Mouse (Mus musculus) heart, embryonic 11.5 days (tissue): Measurements from ENCODE around the gene Stac2. TPM values are rescaled to one million over a fixed set of nuclear protein-coding genes. Genes with fewer than 3 reads are reported as not detected.

Source experiments
- ATAC-seq: fragments of 200-750 bp; cut with Nextera tagmentation; replicated peaks from 2 replicates; pipeline ENCODE4 v1.8.0; 2017; ENCODE audit warnings: moderate library complexity; ENCODE audit not compliant: insufficient number of reproducible peaks, low FRiP score, low TSS enrichment
- H3K27ac ChIP-seq: fragments of 300-500 bp; sonication (generic); 2 replicates; pipeline ENCODE4 v1.5.1; 2014; ENCODE audit warnings: mild to moderate bottlenecking, low read depth, low read length
- H3K27me3 ChIP-seq: fragments of 300-500 bp; sonication (generic); 2 replicates; pipeline ENCODE4 v1.6.1; 2014; ENCODE audit warnings: mild to moderate bottlenecking, low read length, mixed read lengths; ENCODE audit not compliant: control insufficient read depth, insufficient read depth
- H3K36me3 ChIP-seq: fragments of 300-500 bp; sonication (generic); 2 replicates; pipeline ENCODE4 v1.6.1; 2014; ENCODE audit warnings: mild to moderate bottlenecking, low read length, moderate library complexity, mixed read lengths; ENCODE audit not compliant: control insufficient read depth, insufficient read depth
- H3K4me1 ChIP-seq: fragments of 300-500 bp; sonication (generic); 2 replicates; pipeline ENCODE4 v1.6.1; 2014; ENCODE audit warnings: low read length; ENCODE audit not compliant: control insufficient read depth, insufficient read depth
- H3K4me2 ChIP-seq: fragments of 300-500 bp; sonication (generic); 2 replicates; pipeline ENCODE4 v1.6.1; 2014; ENCODE audit warnings: mild to moderate bottlenecking, moderate library complexity
- H3K4me3 ChIP-seq: fragments of 300-500 bp; sonication (generic); 2 replicates; pipeline ENCODE4 v1.5.1; 2014; ENCODE audit warnings: low read depth, low read length
- H3K9ac ChIP-seq: fragments of 300-500 bp; sonication (generic); 2 replicates; pipeline ENCODE4 v1.6.1; 2014; ENCODE audit warnings: mild to moderate bottlenecking, low read depth, low read length, moderate library complexity
- H3K9me3 ChIP-seq: fragments of 300-500 bp; sonication (generic); replicated peaks from 2 replicates; pipeline ENCODE4 v1.6.1; 2016; ENCODE audit warnings: low read length; ENCODE audit not compliant: control insufficient read depth
- WGBS: fragments of 180-500 bp; shearing (Covaris S2); extraction: QIAGEN DNeasy Blood & Tissue Kit; methylation state at CpG from one replicate; pipeline ENCODE4 v1.1.7; 2014; ENCODE audit not compliant: insufficient replicate concordance; 5-methylcytosine and 5-hydroxymethylcytosine counted together
- polyA plus RNA-seq: library from polyadenylated mRNA; unstranded; fragments of >200 nt; fragmentation: Nextera tagmentation; extraction: Ambion mirVana; gene quantifications from 2 replicates; pipeline ENCODE4 v1.2.1, GENCODE M21; 2014

Gene Stac2
- polyA plus RNA-seq = 0.26 and 0.27 TPM in 2 replicates

DNA sequence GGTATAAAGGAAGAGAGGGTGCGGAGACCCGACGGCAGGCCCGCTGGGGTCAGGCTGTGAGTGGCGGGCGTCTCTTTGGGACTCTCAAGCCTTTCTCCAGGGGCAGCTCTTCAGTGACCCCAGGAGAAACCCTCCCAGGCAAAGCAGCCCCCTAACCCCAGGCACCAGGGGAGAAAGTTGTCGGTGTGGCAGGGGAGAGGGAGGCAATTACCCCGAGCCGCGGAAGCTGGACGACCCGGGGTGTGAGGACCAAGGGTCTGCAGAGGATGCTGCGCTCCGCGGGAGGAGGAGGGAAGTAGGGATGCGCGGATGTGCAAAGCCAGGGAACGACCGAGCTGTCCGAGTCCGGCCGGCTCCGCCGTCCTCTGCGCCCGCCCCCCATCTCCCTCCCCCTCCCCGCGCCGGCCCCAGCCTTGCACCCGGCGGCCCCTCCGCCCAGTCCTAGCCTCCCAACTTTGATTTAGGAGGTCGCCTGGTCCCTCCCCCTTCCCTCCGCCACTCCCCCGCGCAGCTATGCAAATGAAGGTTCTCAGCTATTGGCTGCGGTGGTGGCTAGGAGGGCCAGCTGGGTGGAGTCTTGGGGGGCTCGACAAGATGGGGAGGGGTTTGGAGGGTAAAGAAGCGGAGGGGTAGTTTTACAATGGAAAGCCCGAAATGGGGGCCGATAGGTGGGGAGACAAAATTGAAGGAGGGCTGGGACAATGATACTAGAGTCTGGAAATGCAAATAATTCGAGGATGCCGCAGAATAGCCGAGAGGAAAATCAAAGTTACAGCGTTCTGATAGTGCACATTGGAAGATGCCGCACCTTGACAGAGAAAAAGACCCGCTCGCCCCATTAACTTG is at the start of gene Stac2:
TSS of gene Stac2 (minus strand) at position 474 of the 846 bp plus-strand sequence.
- peaks cover 31% of the 10 kb centered on the region for H3K4me1 ChIP-seq
- H3K36me3 ChIP-seq = no peaks in the 10 kb centered on the region
- H3K4me2 ChIP-seq = peak within 1 kb of the TSS; percentile 80
- ATAC-seq = peak; percentile 50
- H3K27ac ChIP-seq = no peak within 1 kb of the TSS
- WGBS = 3% methylated on average over 29 of the region's 48 CpGs
- peak within 1 kb of the TSS; percentile 51 for H3K4me3 ChIP-seq
- no peaks in the 10 kb centered on the region for H3K9me3 ChIP-seq
- H3K9ac ChIP-seq = peak within 1 kb of the TSS; percentile 69
- peaks cover 61% of the 10 kb centered on the region for H3K27me3 ChIP-seq

GRCm38 (mm10) chr11:98101332-98101731 is 48.1 kb upstream of the Stac2 start:
- Histone ChIP-seq H3K36me3 (peaks cover 17% of the 10 kb centered on the region), H3K27ac (no peak overlapping the region), H3K9me3 (no peaks in the 10 kb centered on the region), H3K9ac (no peak overlapping the region), H3K4me1 (no peaks in the 10 kb centered on the region), H3K4me2 (no peak overlapping the region), H3K4me3 (no peak overlapping the region), H3K27me3 (no peaks in the 10 kb centered on the region)
- 93% methylated on average over 3 of the region's 3 CpGs for WGBS
- no peak for ATAC-seq

- no peak for ATAC-seq
These were observed 37.3 kb upstream of the Stac2 start for GRCm38 (mm10) chr11:98090583-98090982.

DNA sequence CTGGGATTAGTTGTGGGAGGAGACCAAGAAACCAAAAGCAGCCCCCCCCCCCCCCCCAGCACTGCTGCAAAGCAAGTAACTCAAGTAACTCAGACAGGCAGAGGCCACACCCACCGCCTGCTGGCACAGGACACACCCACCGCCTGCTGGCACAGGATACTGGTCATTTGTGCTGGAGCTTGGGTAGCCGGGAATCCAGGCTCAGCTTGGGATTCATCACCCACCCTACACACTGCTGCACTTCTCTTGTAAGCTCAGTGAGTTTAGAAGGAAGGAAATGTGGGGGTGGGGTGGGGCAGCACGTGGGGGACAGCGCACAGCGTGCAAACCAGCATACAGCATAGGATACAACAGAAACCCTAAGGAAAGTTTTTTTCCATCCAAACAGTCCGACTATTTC is 35.0 kb upstream of the Stac2 start:
- H3K4me3 ChIP-seq = no peak overlapping the region
- WGBS = 44% methylated on average over 7 of the region's 7 CpGs
- peak overlapping the region; percentile 37; the same call in 1 of the 2 replicates for H3K27ac ChIP-seq
- ATAC-seq = peak; percentile 71
- no peaks in the 10 kb centered on the region for H3K9me3 ChIP-seq
- H3K4me2 ChIP-seq = peak overlapping the region; percentile 40
- no peaks in the 10 kb centered on the region for H3K27me3 ChIP-seq
- 0 out of 2 replicates have a peak, but pooled peaks cover 5% of the 10 kb centered on the region for H3K4me1 ChIP-seq
- H3K36me3 ChIP-seq = peaks cover 18% of the 10 kb centered on the region
- H3K9ac ChIP-seq = no peak overlapping the region

More at GRCm38 (mm10) chr11:98090583-98090982, 37.3 kb upstream of the Stac2 start:
- H3K27ac ChIP-seq = no peak overlapping the region
- no peak overlapping the region for H3K4me3 ChIP-seq
- no peaks in the 10 kb centered on the region for H3K9me3 ChIP-seq
- H3K27me3 ChIP-seq = no peaks in the 10 kb centered on the region
- peaks cover 20% of the 10 kb centered on the region for H3K36me3 ChIP-seq
- H3K4me2 ChIP-seq = no peak overlapping the region
- 0 out of 2 replicates have a peak, but pooled peaks cover 5% of the 10 kb centered on the region for H3K4me1 ChIP-seq
- H3K9ac ChIP-seq = no peak overlapping the region
- WGBS = 83% methylated on average over 9 of the region's 9 CpGs

DNA sequence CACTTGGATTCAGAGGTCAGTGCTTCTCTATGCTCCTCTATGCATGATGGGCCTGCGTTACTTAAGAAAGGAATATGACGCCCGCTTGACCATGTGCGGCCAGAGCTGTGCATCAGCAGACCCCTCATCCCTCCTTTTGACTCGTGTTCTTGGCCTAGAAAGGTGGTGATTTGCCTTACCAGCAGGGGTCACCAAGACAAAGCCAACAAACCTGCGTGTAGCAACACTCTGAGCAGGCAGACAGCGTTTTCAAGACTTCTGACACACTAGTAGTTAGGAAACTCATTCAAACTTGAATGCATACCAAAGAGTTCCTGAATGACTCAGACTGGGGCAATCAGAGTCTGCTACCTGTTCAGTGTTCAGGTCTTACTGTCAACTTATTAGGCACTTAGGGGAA is 33.3 kb upstream of the Stac2 start:
- no peak overlapping the region for H3K4me3 ChIP-seq
- no peak overlapping the region for H3K9ac ChIP-seq
- H3K36me3 ChIP-seq = peaks cover 9% of the 10 kb centered on the region; the same call in 1 of the 2 replicates
- no peaks in the 10 kb centered on the region for H3K9me3 ChIP-seq
- no peak overlapping the region for H3K4me2 ChIP-seq
- no peaks in the 10 kb centered on the region for H3K27me3 ChIP-seq
- H3K4me1 ChIP-seq = 0 out of 2 replicates have a peak, but pooled peaks cover 5% of the 10 kb centered on the region
- no peak overlapping the region for H3K27ac ChIP-seq
- no peak for ATAC-seq
- 71% methylated on average over 7 of the region's 7 CpGs for WGBS

- Histone ChIP-seq H3K27ac (no peak overlapping the region), H3K9me3 (no peaks in the 10 kb centered on the region), H3K4me2 (no peak overlapping the region), H3K36me3 (peaks cover 7% of the 10 kb centered on the region; the same call in 1 of the 2 replicates), H3K9ac (no peak overlapping the region), H3K4me1 (0 out of 2 replicates have a peak, but pooled peaks cover 5% of the 10 kb centered on the region), H3K27me3 (no peaks in the 10 kb centered on the region), H3K4me3 (no peak overlapping the region)
- ATAC-seq = no peak
- WGBS = 90% methylated on average over 9 of the region's 9 CpGs
These were observed 32.9 kb upstream of the Stac2 start for GRCm38 (mm10) chr11:98086141-98086540.

- H3K27me3 ChIP-seq = no peaks in the 10 kb centered on the region
- no peaks in the 10 kb centered on the region for H3K9me3 ChIP-seq
- 83% methylated on average over 6 of the region's 7 CpGs for WGBS
- H3K27ac ChIP-seq = no peak overlapping the region
- no peak for ATAC-seq
- H3K4me2 ChIP-seq = no peak overlapping the region
- H3K36me3 ChIP-seq = peaks cover 2% of the 10 kb centered on the region; the same call in 1 of the 2 replicates
- H3K9ac ChIP-seq = no peak overlapping the region
- no peaks in the 10 kb centered on the region for H3K4me1 ChIP-seq
- H3K4me3 ChIP-seq = no peak overlapping the region
These were observed 29.5 kb upstream of the Stac2 start for GRCm38 (mm10) chr11:98082745-98083144.

GRCm38 (mm10) chr11:98080450-98080849 is 27.2 kb upstream of the Stac2 start:
- Histone ChIP-seq H3K4me3 (no peak overlapping the region), H3K9me3 (no peaks in the 10 kb centered on the region), H3K36me3 (peaks cover 2% of the 10 kb centered on the region; the same call in 1 of the 2 replicates), H3K4me2 (no peak overlapping the region), H3K27me3 (no peaks in the 10 kb centered on the region), H3K27ac (no peak overlapping the region), H3K9ac (no peak overlapping the region), H3K4me1 (peaks cover 9% of the 10 kb centered on the region; the same call in 1 of the 2 replicates)
- WGBS = 80% methylated on average over 6 of the region's 6 CpGs
- ATAC-seq = no peak
